Mouse (Mus musculus) midbrain, embryonic 11.5 days (tissue): ENCODE data around the gene Smpd3. TPM values are rescaled to one million over a fixed set of nuclear protein-coding genes. Genes with fewer than 3 reads are reported as not detected.

Experiments used
- ATAC-seq: fragments of 200-750 bp; cut with Nextera tagmentation; 2 replicates; pipeline ENCODE4 v1.8.0; 2017; ENCODE audit warnings: moderate TSS enrichment, moderate library complexity; ENCODE audit not compliant: low FRiP score
- DNase-seq: peaks from one replicate; pipeline ENCODE4 v3.0.0; 2015; ENCODE audit warnings: low spot score; ENCODE audit errors: missing footprints
- H3K27ac ChIP-seq: fragments of 300-500 bp; sonication (generic); 2 replicates; pipeline ENCODE4 v1.5.1; 2014; ENCODE audit warnings: low read depth, low read length
- H3K27me3 ChIP-seq: fragments of 300-500 bp; sonication (generic); 2 replicates; pipeline ENCODE4 v1.6.1; 2014; ENCODE audit warnings: mild to moderate bottlenecking, low read length, moderate library complexity, mixed read lengths; ENCODE audit not compliant: control insufficient read depth, insufficient read depth
- H3K36me3 ChIP-seq: fragments of 300-500 bp; sonication (generic); 2 replicates; pipeline ENCODE4 v1.6.1; 2014; ENCODE audit warnings: mild to moderate bottlenecking, low read length, moderate library complexity, mixed read lengths; ENCODE audit not compliant: control insufficient read depth, insufficient read depth
- H3K4me1 ChIP-seq: fragments of 300-500 bp; sonication (generic); 2 replicates; pipeline ENCODE4 v1.6.1; 2014; ENCODE audit warnings: low read length; ENCODE audit not compliant: control insufficient read depth, insufficient read depth
- H3K4me2 ChIP-seq: fragments of 300-500 bp; sonication (generic); 2 replicates; pipeline ENCODE4 v1.6.1; 2014; ENCODE audit warnings: mild to moderate bottlenecking, moderate library complexity
- H3K4me3 ChIP-seq: fragments of 300-500 bp; sonication (generic); 2 replicates; pipeline ENCODE4 v1.5.1; 2014; ENCODE audit warnings: low read depth, low read length
- H3K9ac ChIP-seq: fragments of 300-500 bp; sonication (generic); 2 replicates; pipeline ENCODE4 v1.6.1; 2014; ENCODE audit warnings: low read length
- H3K9me3 ChIP-seq: fragments of 300-500 bp; sonication (generic); 2 replicates; pipeline ENCODE4 v1.6.1; 2016; ENCODE audit warnings: low read length; ENCODE audit not compliant: control insufficient read depth
- WGBS: fragments of 180-500 bp; shearing (Covaris S2); extraction: QIAGEN DNeasy Blood & Tissue Kit; methylation state at CpG from one replicate; pipeline ENCODE4 v1.1.7; 2014; 5-methylcytosine and 5-hydroxymethylcytosine counted together
- polyA plus RNA-seq: library from polyadenylated mRNA; unstranded; fragments of >200 nt; fragmentation: Nextera tagmentation; extraction: Ambion mirVana; gene quantifications from 2 replicates; pipeline ENCODE4 v1.2.1, GENCODE M21; 2014

Smpd3 gene
- polyA plus RNA-seq, 1 experiment from 2014 or later, result 10.3 TPM

GRCm38 (mm10) chr8:106292484-106293396, 45.0 kb downstream of the Smpd3 start:
- DNase-seq, result no peak
- Histone ChIP-seq H3K4me1 (no peaks in the 10 kb centered on the region), H3K4me3 (no peak overlapping the region), H3K36me3 (no peaks in the 10 kb centered on the region), H3K4me2 (no peak overlapping the region), H3K9me3 (no peaks in the 10 kb centered on the region), H3K9ac (no peak overlapping the region), H3K27ac (no peak overlapping the region), H3K27me3 (no peaks in the 10 kb centered on the region)
- 76% methylated on average over 20 of the region's 20 CpGs for WGBS
- no peak for ATAC-seq

- no peaks in the 10 kb centered on the region for H3K4me1 ChIP-seq
- no peak overlapping the region for H3K27ac ChIP-seq
- no peaks in the 10 kb centered on the region for H3K36me3 ChIP-seq
- ATAC-seq (no peak), DNase-seq (no peak)
- no peaks in the 10 kb centered on the region for H3K27me3 ChIP-seq
- no peak overlapping the region for H3K4me2 ChIP-seq
- 65% methylated on average over 7 of the region's 7 CpGs for WGBS
- H3K4me3 ChIP-seq, result no peak overlapping the region
- H3K9ac ChIP-seq, result no peak overlapping the region
- H3K9me3 ChIP-seq, result no peaks in the 10 kb centered on the region
Measured at GRCm38 (mm10) chr8:106289464-106289863, 48.3 kb downstream of the Smpd3 start.

GRCm38 (mm10) chr8:106288732-106289131, 49.1 kb downstream of the Smpd3 start:
- Histone ChIP-seq H3K4me3 (no peak overlapping the region), H3K27ac (no peak overlapping the region), H3K9me3 (no peaks in the 10 kb centered on the region), H3K36me3 (no peaks in the 10 kb centered on the region), H3K4me1 (no peaks in the 10 kb centered on the region), H3K9ac (no peak overlapping the region), H3K4me2 (no peak overlapping the region), H3K27me3 (no peaks in the 10 kb centered on the region)
- no peak for DNase-seq
- WGBS, result 47% methylated on average over 3 of the region's 3 CpGs
- ATAC-seq, result no peak

GRCm38 (mm10) chr8:106287445-106287844, 50.3 kb downstream of the Smpd3 start:
- 31% methylated on average over 2 of the region's 2 CpGs for WGBS
- H3K27me3 ChIP-seq, result no peaks in the 10 kb centered on the region
- no peaks in the 10 kb centered on the region for H3K9me3 ChIP-seq
- H3K9ac ChIP-seq, result no peak overlapping the region
- H3K27ac ChIP-seq, result no peak overlapping the region
- no peaks in the 10 kb centered on the region for H3K36me3 ChIP-seq
- no peak overlapping the region for H3K4me2 ChIP-seq
- ATAC-seq (no peak), DNase-seq (no peak)
- H3K4me1 ChIP-seq, result no peaks in the 10 kb centered on the region
- no peak overlapping the region for H3K4me3 ChIP-seq

- WGBS, result 51% methylated on average over 4 of the region's 4 CpGs
- no peak overlapping the region for H3K27ac ChIP-seq
- no peaks in the 10 kb centered on the region for H3K9me3 ChIP-seq
- H3K27me3 ChIP-seq, result no peaks in the 10 kb centered on the region
- no peaks in the 10 kb centered on the region for H3K36me3 ChIP-seq
- no peak overlapping the region for H3K4me2 ChIP-seq
- no peak overlapping the region for H3K4me3 ChIP-seq
- ATAC-seq (no peak), DNase-seq (no peak)
- H3K4me1 ChIP-seq, result no peaks in the 10 kb centered on the region
- no peak overlapping the region for H3K9ac ChIP-seq
Measured at GRCm38 (mm10) chr8:106280844-106281243, 56.9 kb downstream of the Smpd3 start.

- Histone ChIP-seq H3K36me3 (no peaks in the 10 kb centered on the region), H3K4me3 (no peak overlapping the region), H3K4me1 (no peaks in the 10 kb centered on the region), H3K4me2 (no peak overlapping the region), H3K9ac (no peak overlapping the region), H3K27ac (no peak overlapping the region), H3K27me3 (no peaks in the 10 kb centered on the region), H3K9me3 (no peaks in the 10 kb centered on the region)
- WGBS, result 54% methylated on average over 5 of the region's 5 CpGs
- no peak for DNase-seq
- ATAC-seq, result no peak
Measured at GRCm38 (mm10) chr8:106280154-106280553, 57.6 kb downstream of the Smpd3 start.

GRCm38 (mm10) chr8:106278367-106279042, 59.3 kb downstream of the Smpd3 start:
- 82% methylated on average over 11 of the region's 11 CpGs for WGBS
- Histone ChIP-seq H3K4me1 (no peaks in the 10 kb centered on the region), H3K9me3 (no peaks in the 10 kb centered on the region), H3K36me3 (no peaks in the 10 kb centered on the region), H3K4me3 (no peak overlapping the region), H3K9ac (no peak overlapping the region), H3K4me2 (no peak overlapping the region), H3K27me3 (no peaks in the 10 kb centered on the region), H3K27ac (no peak overlapping the region)
- DNase-seq, result no peak
- no peak for ATAC-seq

- H3K9me3 ChIP-seq, result no peaks in the 10 kb centered on the region
- no peaks in the 10 kb centered on the region for H3K27me3 ChIP-seq
- 87% methylated on average over 5 of the region's 5 CpGs for WGBS
- H3K4me2 ChIP-seq, result no peak overlapping the region
- H3K27ac ChIP-seq, result no peak overlapping the region
- no peaks in the 10 kb centered on the region for H3K36me3 ChIP-seq
- no peak for ATAC-seq
- H3K4me1 ChIP-seq, result no peaks in the 10 kb centered on the region
- H3K4me3 ChIP-seq, result no peak overlapping the region
- no peak for DNase-seq
- no peak overlapping the region for H3K9ac ChIP-seq
Measured at GRCm38 (mm10) chr8:106276709-106277317, 61.0 kb downstream of the Smpd3 start.

- Histone ChIP-seq H3K4me2 (no peak overlapping the region), H3K27me3 (no peaks in the 10 kb centered on the region), H3K36me3 (no peaks in the 10 kb centered on the region), H3K4me1 (peaks cover 15% of the 10 kb centered on the region), H3K27ac (no peak overlapping the region), H3K9ac (no peak overlapping the region), H3K4me3 (no peak overlapping the region), H3K9me3 (no peaks in the 10 kb centered on the region)
- DNase-seq (no peak), ATAC-seq (no peak)
- WGBS, result 84% methylated on average over 3 of the region's 3 CpGs
Measured at GRCm38 (mm10) chr8:106273468-106273867, 64.3 kb downstream of the Smpd3 start.
